Mouse (Mus musculus): ENCODE results near the gene Hook2.

GRCm38 (mm10) chr8:84987388-84987787, 3.0 kb upstream of the Hook2 start:
- no peak for TF ChIP-seq CTCF (IDR thresholded peaks at IDR 0.05; ENCODE audit: low read depth)
- TF ChIP-seq EP300 (IDR thresholded peaks at IDR 0.05; ENCODE audit: low read depth): no peak
